Mouse (Mus musculus) intestine, embryonic 16.5 days (tissue): ENCODE measurements at regions not wholly inside any gene's neighbourhood (a gene's known extent, or its start where the extent isn't known, plus 50 kb on each side); places are given as distances from the start of the nearest gene placed in this dataset.
A peak's percentile ranks its signal among the peaks of the same experiment; 100 is the strongest.

Source experiments
- ATAC-seq: fragments of 200-750 bp; cut with Nextera tagmentation; 2 replicates; pipeline ENCODE4 v1.8.0; 2017; ENCODE audit warnings: moderate TSS enrichment, moderate library complexity
- H3K27ac ChIP-seq: fragments of 300-500 bp; sonication (generic); 2 replicates; pipeline ENCODE4 v1.5.1; 2014; ENCODE audit warnings: mild to moderate bottlenecking, low read length
- H3K27me3 ChIP-seq: fragments of 300-500 bp; sonication (generic); replicated peaks from 2 replicates; pipeline ENCODE4 v1.6.1; 2014; ENCODE audit warnings: low read length, control low read depth, mixed read lengths; ENCODE audit not compliant: control insufficient read depth, insufficient read depth
- H3K36me3 ChIP-seq: fragments of 300-500 bp; sonication (generic); 2 replicates; pipeline ENCODE4 v1.6.1; 2014; ENCODE audit warnings: low read length, control low read depth; ENCODE audit not compliant: control insufficient read depth, insufficient read depth
- H3K4me1 ChIP-seq: fragments of 300-500 bp; sonication (generic); 2 replicates; pipeline ENCODE4 v1.6.1; 2014; ENCODE audit warnings: low read length, control low read depth, mixed read lengths; ENCODE audit not compliant: control insufficient read depth, insufficient read depth
- H3K4me2 ChIP-seq: fragments of 300-500 bp; sonication (generic); 2 replicates; pipeline ENCODE4 v1.6.1; 2014; ENCODE audit warnings: low read depth, low read length, control low read depth
- H3K4me3 ChIP-seq: fragments of 300-500 bp; sonication (generic); 2 replicates; pipeline ENCODE4 v1.5.1; 2014; ENCODE audit warnings: mild to moderate bottlenecking, low read length
- H3K9ac ChIP-seq: fragments of 300-500 bp; sonication (generic); 2 replicates; pipeline ENCODE4 v1.6.1; 2014; ENCODE audit warnings: low read depth, low read length
- H3K9me3 ChIP-seq: fragments of 300-500 bp; sonication (generic); 2 replicates; pipeline ENCODE4 v1.6.1; 2016; ENCODE audit warnings: low read length, control low read depth; ENCODE audit not compliant: control insufficient read depth
- WGBS: fragments of 180-500 bp; shearing (Covaris S2); extraction: QIAGEN DNeasy Blood & Tissue Kit; methylation state at CpG from one replicate; pipeline ENCODE4 v1.1.7; 2014; 5-methylcytosine and 5-hydroxymethylcytosine counted together

- Histone ChIP-seq H3K9ac (no peak overlapping the region), H3K27me3 (no peaks in the 10 kb centered on the region), H3K27ac (no peak overlapping the region), H3K36me3 (no peaks in the 10 kb centered on the region), H3K4me1 (no peaks in the 10 kb centered on the region), H3K4me2 (no peak overlapping the region), H3K9me3 (no peaks in the 10 kb centered on the region), H3K4me3 (no peak overlapping the region)
- ATAC-seq: no peak
- WGBS: 53% methylated on average over 19 of the region's 19 CpGs
These were observed 77.0 kb upstream of the Lgr5 start for GRCm38 (mm10) chr10:115664567-115664966.

- no peaks in the 10 kb centered on the region for H3K36me3 ChIP-seq
- no peak overlapping the region for H3K4me2 ChIP-seq
- WGBS: 87% methylated on average over 2 of the region's 2 CpGs
- no peak overlapping the region for H3K9ac ChIP-seq
- no peak overlapping the region for H3K27ac ChIP-seq
- H3K9me3 ChIP-seq: no peaks in the 10 kb centered on the region
- no peaks in the 10 kb centered on the region for H3K27me3 ChIP-seq
- ATAC-seq: no peak
- no peaks in the 10 kb centered on the region for H3K4me1 ChIP-seq
- no peak overlapping the region for H3K4me3 ChIP-seq
These were observed 89.1 kb upstream of the Lgr5 start for GRCm38 (mm10) chr10:115676661-115677060.

GRCm38 (mm10) chr10:115681115-115681514, 93.5 kb upstream of the Lgr5 start:
- Histone ChIP-seq H3K9me3 (no peaks in the 10 kb centered on the region), H3K4me2 (no peak overlapping the region), H3K27ac (no peak overlapping the region), H3K9ac (no peak overlapping the region), H3K27me3 (no peaks in the 10 kb centered on the region), H3K4me3 (no peak overlapping the region), H3K4me1 (no peaks in the 10 kb centered on the region), H3K36me3 (no peaks in the 10 kb centered on the region)
- no peak for ATAC-seq
- 66% methylated on average over 6 of the region's 6 CpGs for WGBS

GRCm38 (mm10) chr10:115691939-115692338, 104.4 kb upstream of the Lgr5 start:
- no peak overlapping the region for H3K27ac ChIP-seq
- ATAC-seq: no peak
- WGBS: 90% methylated on average over 4 of the region's 4 CpGs
- no peaks in the 10 kb centered on the region for H3K4me1 ChIP-seq
- H3K9ac ChIP-seq: no peak overlapping the region
- no peaks in the 10 kb centered on the region for H3K27me3 ChIP-seq
- H3K36me3 ChIP-seq: no peaks in the 10 kb centered on the region
- H3K4me3 ChIP-seq: no peak overlapping the region
- no peaks in the 10 kb centered on the region for H3K9me3 ChIP-seq
- H3K4me2 ChIP-seq: no peak overlapping the region

GRCm38 (mm10) chr10:115693986-115694833, 106.6 kb upstream of the Lgr5 start:
- Histone ChIP-seq H3K4me2 (no peak overlapping the region), H3K9ac (no peak overlapping the region), H3K4me1 (no peaks in the 10 kb centered on the region), H3K27ac (no peak overlapping the region), H3K36me3 (no peaks in the 10 kb centered on the region), H3K9me3 (no peaks in the 10 kb centered on the region), H3K4me3 (no peak overlapping the region), H3K27me3 (no peaks in the 10 kb centered on the region)
- ATAC-seq: no peak
- WGBS: 88% methylated on average over 22 of the region's 22 CpGs

- Histone ChIP-seq H3K27me3 (no peaks in the 10 kb centered on the region), H3K9ac (no peak overlapping the region), H3K27ac (no peak overlapping the region), H3K36me3 (no peaks in the 10 kb centered on the region), H3K9me3 (no peaks in the 10 kb centered on the region), H3K4me3 (no peak overlapping the region), H3K4me2 (no peak overlapping the region), H3K4me1 (no peaks in the 10 kb centered on the region)
- peak; percentile 69 for ATAC-seq
- 65% methylated on average over 3 of the region's 3 CpGs for WGBS
These were observed 114.3 kb upstream of the Tspan8 start for GRCm38 (mm10) chr10:115702358-115702757.

- H3K36me3 ChIP-seq: no peaks in the 10 kb centered on the region
- no peaks in the 10 kb centered on the region for H3K4me1 ChIP-seq
- no peak overlapping the region for H3K9ac ChIP-seq
- H3K27ac ChIP-seq: no peak overlapping the region
- H3K4me3 ChIP-seq: no peak overlapping the region
- no peak for ATAC-seq
- no peaks in the 10 kb centered on the region for H3K27me3 ChIP-seq
- H3K9me3 ChIP-seq: no peaks in the 10 kb centered on the region
- peak overlapping the region; percentile 1; the same call in 1 of the 2 replicates for H3K4me2 ChIP-seq
- 42% methylated on average over 14 of the region's 14 CpGs for WGBS
These were observed 108.0 kb upstream of the Tspan8 start for GRCm38 (mm10) chr10:115708623-115709022.

- Histone ChIP-seq H3K9ac (no peak overlapping the region), H3K27me3 (no peaks in the 10 kb centered on the region), H3K4me1 (no peaks in the 10 kb centered on the region), H3K27ac (no peak overlapping the region), H3K36me3 (no peaks in the 10 kb centered on the region), H3K9me3 (no peaks in the 10 kb centered on the region), H3K4me2 (no peak overlapping the region), H3K4me3 (no peak overlapping the region)
- 45% methylated on average over 6 of the region's 6 CpGs for WGBS
- no peak for ATAC-seq
These were observed 102.7 kb upstream of the Tspan8 start for GRCm38 (mm10) chr10:115713896-115714295.

- H3K4me3 ChIP-seq: no peak overlapping the region
- H3K27ac ChIP-seq: no peak overlapping the region
- WGBS: 72% methylated on average over 9 of the region's 9 CpGs
- H3K4me1 ChIP-seq: no peaks in the 10 kb centered on the region
- H3K36me3 ChIP-seq: no peaks in the 10 kb centered on the region
- H3K27me3 ChIP-seq: no peaks in the 10 kb centered on the region
- no peak overlapping the region for H3K4me2 ChIP-seq
- no peak for ATAC-seq
- no peaks in the 10 kb centered on the region for H3K9me3 ChIP-seq
- no peak overlapping the region for H3K9ac ChIP-seq
These were observed 100.5 kb upstream of the Tspan8 start for GRCm38 (mm10) chr10:115716178-115716577.

- no peaks in the 10 kb centered on the region for H3K27me3 ChIP-seq
- H3K4me1 ChIP-seq: no peaks in the 10 kb centered on the region
- no peak overlapping the region for H3K27ac ChIP-seq
- WGBS: 90% methylated on average over 8 of the region's 8 CpGs
- H3K4me3 ChIP-seq: no peak overlapping the region
- H3K9ac ChIP-seq: no peak overlapping the region
- H3K9me3 ChIP-seq: no peaks in the 10 kb centered on the region
- no peak for ATAC-seq
- H3K4me2 ChIP-seq: no peak overlapping the region
- no peaks in the 10 kb centered on the region for H3K36me3 ChIP-seq
These were observed 99.6 kb upstream of the Tspan8 start for GRCm38 (mm10) chr10:115717064-115717463.
